11 mouse cellular contexts compared by ENCODE assay signal in the genomic region with DNA sequence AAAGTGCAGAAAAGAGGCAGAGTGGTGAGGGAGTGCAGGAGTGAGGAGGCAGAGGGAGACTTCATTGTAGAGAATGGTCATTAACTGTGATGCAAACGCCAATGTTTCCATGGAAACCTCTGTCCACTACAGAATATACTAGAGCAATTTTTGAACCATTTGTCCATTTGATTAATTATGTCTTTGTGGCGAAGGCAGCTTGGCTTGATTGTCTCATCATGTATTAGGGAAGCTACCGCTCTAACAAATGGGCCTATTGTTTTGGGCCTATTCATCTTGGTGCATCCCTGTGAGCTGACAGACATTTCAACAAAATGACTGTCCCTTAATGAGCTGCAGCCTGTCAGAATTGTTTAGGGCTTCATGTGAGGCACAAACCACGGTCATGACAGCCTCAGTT.
DNase-seq lines count a peak whose midpoint lies in the region; ATAC-seq and TF ChIP-seq lines count a peak whose summit lies in the region.
"Had no signal": no experiment of that assay in that cellular context is flagged by ENCODE, and none has a peak within 500 bp of the region (broad histone marks: within the 10 kb centered on the region; RNA-seq: fewer than 3 reads in every experiment).

No protein-coding gene starts in this region.

- peak; percentile 24 for DNase-seq in brain, embryonic 18.5 days (ENCODE audit: low read depth, low spot score)
- DNase-seq in hindbrain, postnatal 0 days (ENCODE audit: low spot score): peak; percentile 68
- DNase-seq: adrenal gland, adult 8-10 months; kidney, postnatal 14 days; thymus, postnatal 25 days had no signal

- H3K4me1 ChIP-seq in forebrain, embryonic 13.5 days: peaks cover 19% of the 10 kb centered on the region
- no peaks in the 10 kb centered on the region; the same call in 1 of the 2 replicates for H3K4me1 ChIP-seq in hindbrain, postnatal 0 days (ENCODE audit: insufficient read depth, low read length)
- H3K4me1 ChIP-seq in neural tube, embryonic 14.5 days (ENCODE audit: control insufficient read depth, insufficient read depth, low read length): peaks cover 3% of the 10 kb centered on the region; the same call in 1 of the 2 replicates
- H3K4me1 ChIP-seq in intestine, embryonic 16.5 days (ENCODE audit: control insufficient read depth, insufficient read depth, low read length): no peaks in the 10 kb centered on the region
- no peaks in the 10 kb centered on the region for H3K4me1 ChIP-seq in intestine, embryonic 15.5 days (replicated peaks)
- H3K4me1 ChIP-seq: heart, embryonic 10.5 days had no signal

- 5% methylated on average over 4 of the region's 4 CpGs for WGBS in forebrain, embryonic 13.5 days
- WGBS in hindbrain, postnatal 0 days: 13% methylated on average over 4 of the region's 4 CpGs
- WGBS in neural tube, embryonic 14.5 days: 11% methylated on average over 4 of the region's 4 CpGs
- WGBS in intestine, embryonic 16.5 days: 37% methylated on average over 4 of the region's 4 CpGs
- 52% methylated on average over 4 of the region's 4 CpGs for whole genome bisulfite sequencing in intestine, embryonic 15.5 days

- no peak overlapping the region for H3K27ac ChIP-seq in forebrain, embryonic 13.5 days
- no peak overlapping the region for H3K27ac ChIP-seq in hindbrain, postnatal 0 days
- no peak overlapping the region for H3K27ac ChIP-seq in neural tube, embryonic 14.5 days (ENCODE audit: low read depth, low read length)
- no peak overlapping the region for H3K27ac ChIP-seq in intestine, embryonic 16.5 days (ENCODE audit: low read length)
- H3K27ac ChIP-seq in intestine, embryonic 15.5 days: no peak overlapping the region
- H3K27ac ChIP-seq: heart, embryonic 10.5 days had no signal

- no peaks in the 10 kb centered on the region for H3K27me3 ChIP-seq in forebrain, embryonic 13.5 days
- H3K27me3 ChIP-seq in hindbrain, postnatal 0 days (ENCODE audit: insufficient read depth, low read length): no peaks in the 10 kb centered on the region
- no peaks in the 10 kb centered on the region for H3K27me3 ChIP-seq in neural tube, embryonic 14.5 days (ENCODE audit: control insufficient read depth, insufficient read depth, low read length)
- no peaks in the 10 kb centered on the region for H3K27me3 ChIP-seq in intestine, embryonic 16.5 days (replicated peaks; ENCODE audit: control insufficient read depth, insufficient read depth, low read length)
- H3K27me3 ChIP-seq in intestine, embryonic 15.5 days (replicated peaks): no peaks in the 10 kb centered on the region

- peak overlapping the region; percentile 8; the same call in 1 of the 2 replicates for H3K4me2 ChIP-seq in forebrain, embryonic 13.5 days
- no peak overlapping the region for H3K4me2 ChIP-seq in hindbrain, postnatal 0 days (ENCODE audit: low read depth, low read length)
- H3K4me2 ChIP-seq in neural tube, embryonic 14.5 days (ENCODE audit: low read depth, low read length): no peak overlapping the region
- no peak overlapping the region for H3K4me2 ChIP-seq in intestine, embryonic 16.5 days (ENCODE audit: low read depth, low read length)
- no peak overlapping the region for H3K4me2 ChIP-seq in intestine, embryonic 15.5 days (replicated peaks)

- TF ChIP-seq CTCF in hindbrain, postnatal 0 days (IDR thresholded peaks at IDR 0.05; ENCODE audit: low read depth): no peak

- H3K36me3 ChIP-seq in forebrain, embryonic 13.5 days (ENCODE audit: poor library complexity, severe bottlenecking): no peaks in the 10 kb centered on the region
- no peaks in the 10 kb centered on the region for H3K36me3 ChIP-seq in hindbrain, postnatal 0 days (ENCODE audit: insufficient read depth, low read length)
- H3K36me3 ChIP-seq in neural tube, embryonic 14.5 days (ENCODE audit: control insufficient read depth, insufficient read depth, low read length): no peaks in the 10 kb centered on the region
- no peaks in the 10 kb centered on the region for H3K36me3 ChIP-seq in intestine, embryonic 16.5 days (ENCODE audit: control insufficient read depth, insufficient read depth, low read length)
- no peaks in the 10 kb centered on the region for H3K36me3 ChIP-seq in intestine, embryonic 15.5 days
- H3K36me3 ChIP-seq: heart, embryonic 10.5 days had no signal

- H3K9me3 ChIP-seq in forebrain, embryonic 13.5 days (replicated peaks): no peaks in the 10 kb centered on the region
- no peaks in the 10 kb centered on the region for H3K9me3 ChIP-seq in hindbrain, postnatal 0 days (ENCODE audit: low read length)
- H3K9me3 ChIP-seq in neural tube, embryonic 14.5 days (ENCODE audit: control insufficient read depth, low read length): no peaks in the 10 kb centered on the region
- no peaks in the 10 kb centered on the region for H3K9me3 ChIP-seq in intestine, embryonic 16.5 days (ENCODE audit: control insufficient read depth, low read length)
- no peaks in the 10 kb centered on the region for H3K9me3 ChIP-seq in intestine, embryonic 15.5 days
- H3K9me3 ChIP-seq: heart, embryonic 10.5 days had no signal

- peak; percentile 88 for ATAC-seq in forebrain, embryonic 13.5 days
- peak; percentile 87 for ATAC-seq in hindbrain, postnatal 0 days
- peak; percentile 86; the same call in 1 of the 2 replicates for ATAC-seq in neural tube, embryonic 14.5 days (ENCODE audit: low read depth)
- no peak for ATAC-seq in intestine, embryonic 16.5 days
- ATAC-seq in intestine, embryonic 15.5 days: no peak
- no peak for ATAC-seq in cerebellum, adult (ENCODE audit: insufficient number of reproducible peaks, low FRiP score, low TSS enrichment)

- H3K4me3 ChIP-seq in forebrain, embryonic 13.5 days: no peak overlapping the region
- H3K4me3 ChIP-seq in hindbrain, postnatal 0 days (ENCODE audit: low read length): no peak overlapping the region
- H3K4me3 ChIP-seq in neural tube, embryonic 14.5 days (ENCODE audit: low read depth, low read length): no peak overlapping the region
- H3K4me3 ChIP-seq in intestine, embryonic 16.5 days (ENCODE audit: low read length): no peak overlapping the region
- H3K4me3 ChIP-seq in intestine, embryonic 15.5 days (replicated peaks): no peak overlapping the region
- H3K4me3 ChIP-seq: heart, embryonic 10.5 days had no signal

- no peak overlapping the region for H3K9ac ChIP-seq in forebrain, embryonic 13.5 days
- H3K9ac ChIP-seq in hindbrain, postnatal 0 days (replicated peaks; ENCODE audit: low read length): no peak overlapping the region
- H3K9ac ChIP-seq in neural tube, embryonic 14.5 days (replicated peaks; ENCODE audit: low read depth, low read length): no peak overlapping the region
- no peak overlapping the region for H3K9ac ChIP-seq in intestine, embryonic 16.5 days (ENCODE audit: low read depth, low read length)
- H3K9ac ChIP-seq in intestine, embryonic 15.5 days: no peak overlapping the region

Comparison
In these comparisons a context has a peak if more than half of its experiments do, and no peak if none do; other contexts are left out.
1. ATAC-seq: peak in forebrain, embryonic 13.5 days (single experiment), hindbrain, postnatal 0 days (single experiment) and neural tube, embryonic 14.5 days (single experiment); none in intestine, embryonic 16.5 days (single experiment), intestine, embryonic 15.5 days (single experiment) and cerebellum, adult (single experiment).